Mouse (Mus musculus) small intestine, adult 2 months (tissue): ENCODE data around the gene Bpifc.

Experiments
- CTCF ChIP-seq: fragments of 200-500 bp; IDR thresholded peaks from 2 replicates; pipeline ENCODE4 v1.5.1; 2012; ENCODE audit warnings: low read depth, mild to moderate bottlenecking, control low read depth, inconsistent platforms, low read length, moderate library complexity, mixed read lengths; ENCODE audit not compliant: insufficient replicate concordance, insufficient read length; ENCODE audit errors: extremely low read depth
- POLR2A ChIP-seq: fragments of 200-500 bp; IDR thresholded peaks from 2 replicates; pipeline ENCODE4 v1.6.1; 2012; ENCODE audit warnings: low read depth, mild to moderate bottlenecking, control low read depth, inconsistent platforms, low read length, moderate library complexity

DNA sequence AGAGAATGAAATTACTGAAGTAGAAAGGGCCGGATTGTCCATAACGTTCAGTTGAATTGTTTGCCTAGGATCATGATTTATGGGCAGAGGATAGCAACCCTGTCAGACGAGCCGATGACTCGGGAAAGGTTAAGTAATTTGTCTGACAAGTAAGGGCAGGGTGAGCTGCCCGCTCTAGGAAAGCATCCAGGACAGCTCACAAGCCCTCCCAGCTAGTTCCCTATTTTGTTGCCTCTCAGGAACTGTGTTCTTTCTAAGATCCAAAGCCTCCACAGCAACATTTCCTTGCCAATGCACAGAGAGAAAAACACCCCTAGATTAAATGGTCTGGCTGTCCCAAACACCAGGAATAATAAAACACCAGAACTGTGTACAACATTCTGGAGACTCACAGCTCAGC lies 1.1 kb downstream of the Bpifc start:
- TF ChIP-seq CTCF (no peak), POLR2A (no peak)
